Mouse (Mus musculus): ENCODE data around the gene Atxn1. TPM values are rescaled to one million over a fixed set of nuclear protein-coding genes. Genes with fewer than 3 reads are reported as not detected.

The Atxn1 gene
- polyA plus RNA-seq, 1 experiment = 2.5 TPM

GRCm38 (mm10) chr13:45633918-45634317 is 330.9 kb downstream of the Atxn1 start:
- Histone ChIP-seq H3K36me3 (ENCODE audit: control insufficient read depth, insufficient read depth) (no peaks in the 10 kb centered on the region), H3ac (ENCODE audit: control insufficient read depth, insufficient read length) (no peak overlapping the region), H3K4me2 (ENCODE audit: low read depth) (no peak overlapping the region), H3K4me3 (no peak overlapping the region), H3K79me2 (ENCODE audit: control insufficient read depth, insufficient read depth) (no peaks in the 10 kb centered on the region), H3K27me3 (ENCODE audit: control insufficient read depth, insufficient read depth, insufficient read length) (no peaks in the 10 kb centered on the region)
- TF ChIP-seq CEBPB (IDR thresholded peaks at IDR 0.05; ENCODE audit: insufficient read depth, poor library complexity, severe bottlenecking) (no peak), MYOD1 (IDR thresholded peaks at IDR 0.05; ENCODE audit: control insufficient read depth in 1 of 3, insufficient read length in 2 of 3, low read depth in 2 of 3) (no peak), POLR2AphosphoS2 (IDR thresholded peaks at IDR 0.05; ENCODE audit: insufficient read length, low read depth) (no peak), TCF12 (IDR thresholded peaks at IDR 0.05; ENCODE audit: insufficient read depth, poor library complexity, severe bottlenecking) (no peak), E2F4 (IDR thresholded peaks at IDR 0.05; ENCODE audit: insufficient read depth) (no peak), MYOG (IDR thresholded peaks at IDR 0.05; ENCODE audit: control insufficient read depth in 1 of 3, insufficient read depth in 1 of 3, insufficient read length in 2 of 3, low read depth in 2 of 3) (no peak), SRF (IDR thresholded peaks at IDR 0.05; ENCODE audit: control insufficient read depth, insufficient read length, low read depth) (no peak), REST (IDR thresholded peaks at IDR 0.05; ENCODE audit: insufficient read depth, insufficient read length) (no peak), TCF3 (IDR thresholded peaks at IDR 0.05; ENCODE audit: insufficient read length, low read depth) (no peak), USF1 (IDR thresholded peaks at IDR 0.05; ENCODE audit: low read depth) (no peak), MAX (IDR thresholded peaks at IDR 0.05; ENCODE audit: low read depth) (no peak), POLR2A (IDR thresholded peaks at IDR 0.05; ENCODE audit: insufficient read length, low read depth) (no peak)

GRCm38 (mm10) chr13:45632133-45632532 is 332.7 kb downstream of the Atxn1 start:
- Histone ChIP-seq H3K36me3 (ENCODE audit: control insufficient read depth, insufficient read depth) (no peaks in the 10 kb centered on the region), H3K4me2 (ENCODE audit: low read depth) (no peak overlapping the region), H3ac (ENCODE audit: control insufficient read depth, insufficient read length) (no peak overlapping the region), H3K27me3 (ENCODE audit: control insufficient read depth, insufficient read depth, insufficient read length) (no peaks in the 10 kb centered on the region), H3K4me3 (no peak overlapping the region), H3K79me2 (ENCODE audit: control insufficient read depth, insufficient read depth) (no peaks in the 10 kb centered on the region)
- no peak for TF ChIP-seq MYOD1 (IDR thresholded peaks at IDR 0.05; ENCODE audit: control insufficient read depth in 1 of 3, insufficient read length in 2 of 3, low read depth in 2 of 3)
- TF ChIP-seq SRF (IDR thresholded peaks at IDR 0.05; ENCODE audit: control insufficient read depth, insufficient read length, low read depth) = no peak
- TF ChIP-seq MAX (IDR thresholded peaks at IDR 0.05; ENCODE audit: low read depth) = no peak
- no peak for TF ChIP-seq POLR2AphosphoS2 (IDR thresholded peaks at IDR 0.05; ENCODE audit: insufficient read length, low read depth)
- TF ChIP-seq USF1 (IDR thresholded peaks at IDR 0.05; ENCODE audit: low read depth) = no peak
- TF ChIP-seq REST (IDR thresholded peaks at IDR 0.05; ENCODE audit: insufficient read depth, insufficient read length) = no peak
- TF ChIP-seq MYOG (IDR thresholded peaks at IDR 0.05; ENCODE audit: control insufficient read depth in 1 of 3, insufficient read depth in 1 of 3, insufficient read length in 2 of 3, low read depth in 2 of 3) = no peak
- TF ChIP-seq TCF12 (IDR thresholded peaks at IDR 0.05; ENCODE audit: insufficient read depth, poor library complexity, severe bottlenecking) = no peak
- no peak for TF ChIP-seq TCF3 (IDR thresholded peaks at IDR 0.05; ENCODE audit: insufficient read length, low read depth)
- TF ChIP-seq CEBPB (IDR thresholded peaks at IDR 0.05; ENCODE audit: insufficient read depth, poor library complexity, severe bottlenecking) = no peak
- no peak for TF ChIP-seq E2F4 (IDR thresholded peaks at IDR 0.05; ENCODE audit: insufficient read depth)
- TF ChIP-seq POLR2A (IDR thresholded peaks at IDR 0.05; ENCODE audit: insufficient read length, low read depth) = no peak

DNA sequence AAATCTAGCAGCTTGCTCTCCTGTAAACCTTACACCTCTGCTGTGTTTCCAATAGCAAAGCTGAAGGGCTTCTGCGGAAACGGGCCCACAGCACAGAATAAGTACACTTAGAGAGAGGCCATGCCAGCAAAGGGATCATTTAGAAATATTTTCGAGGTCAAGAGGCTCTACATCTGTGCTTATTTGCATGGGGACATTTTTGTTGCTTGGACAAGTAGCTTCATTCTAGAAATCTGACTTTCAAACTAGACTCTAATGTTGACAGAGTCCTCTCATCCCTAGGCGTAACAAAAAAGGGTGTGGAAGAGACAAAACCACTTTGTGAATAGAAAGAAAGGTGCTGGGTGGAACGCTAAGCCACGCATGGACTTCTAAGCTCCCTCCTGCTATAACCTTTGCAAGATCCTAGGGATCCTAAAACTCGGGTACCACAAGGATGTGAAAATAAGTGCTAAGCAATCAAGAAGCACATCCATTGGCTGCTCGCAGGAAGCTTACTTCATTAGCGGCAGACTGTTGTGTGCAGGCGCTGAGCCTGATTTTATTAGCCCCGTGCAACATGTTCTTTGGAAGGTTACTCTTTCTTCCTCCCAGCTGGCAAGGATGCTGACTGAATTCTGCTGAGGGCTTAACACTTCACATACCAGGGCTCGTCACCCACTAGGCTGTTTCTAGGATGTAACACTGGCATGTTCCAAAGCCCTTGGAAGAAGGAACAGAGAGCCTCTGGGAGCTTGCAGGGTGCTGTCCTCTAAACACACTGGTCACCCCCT is 334.1 kb downstream of the Atxn1 start:
- Histone ChIP-seq H3K4me3 (no peak overlapping the region), H3ac (ENCODE audit: control insufficient read depth, insufficient read length) (no peak overlapping the region), H3K36me3 (ENCODE audit: control insufficient read depth, insufficient read depth) (no peaks in the 10 kb centered on the region), H3K27me3 (ENCODE audit: control insufficient read depth, insufficient read depth, insufficient read length) (no peaks in the 10 kb centered on the region), H3K79me2 (ENCODE audit: control insufficient read depth, insufficient read depth) (no peaks in the 10 kb centered on the region), H3K4me2 (ENCODE audit: low read depth) (no peak overlapping the region)
- TF ChIP-seq CEBPB (IDR thresholded peaks at IDR 0.05; ENCODE audit: insufficient read depth, poor library complexity, severe bottlenecking) = no peak
- TF ChIP-seq MYOD1 (IDR thresholded peaks at IDR 0.05; ENCODE audit: control insufficient read depth in 1 of 3, insufficient read length in 2 of 3, low read depth in 2 of 3) = no peak
- TF ChIP-seq POLR2AphosphoS2 (IDR thresholded peaks at IDR 0.05; ENCODE audit: insufficient read length, low read depth) = no peak
- no peak for TF ChIP-seq USF1 (IDR thresholded peaks at IDR 0.05; ENCODE audit: low read depth)
- TF ChIP-seq POLR2A (IDR thresholded peaks at IDR 0.05; ENCODE audit: insufficient read length, low read depth) = no peak
- no peak for TF ChIP-seq MYOG (IDR thresholded peaks at IDR 0.05; ENCODE audit: control insufficient read depth in 1 of 3, insufficient read depth in 1 of 3, insufficient read length in 2 of 3, low read depth in 2 of 3)
- no peak for TF ChIP-seq SRF (IDR thresholded peaks at IDR 0.05; ENCODE audit: control insufficient read depth, insufficient read length, low read depth)
- TF ChIP-seq TCF3 (IDR thresholded peaks at IDR 0.05; ENCODE audit: insufficient read length, low read depth) = no peak
- no peak for TF ChIP-seq MAX (IDR thresholded peaks at IDR 0.05; ENCODE audit: low read depth)
- no peak for TF ChIP-seq REST (IDR thresholded peaks at IDR 0.05; ENCODE audit: insufficient read depth, insufficient read length)

- no peaks in the 10 kb centered on the region for H3K27me3 ChIP-seq (ENCODE audit: control insufficient read depth, insufficient read depth, insufficient read length)
- no peak for TF ChIP-seq SRF (IDR thresholded peaks at IDR 0.05; ENCODE audit: control insufficient read depth, insufficient read length, low read depth)
- TF ChIP-seq MAX (IDR thresholded peaks at IDR 0.05; ENCODE audit: low read depth) = no peak
- TF ChIP-seq TCF3 (IDR thresholded peaks at IDR 0.05; ENCODE audit: insufficient read length, low read depth) = no peak
- TF ChIP-seq USF1 (IDR thresholded peaks at IDR 0.05; ENCODE audit: low read depth) = no peak
- no peak for TF ChIP-seq POLR2A (IDR thresholded peaks at IDR 0.05; ENCODE audit: insufficient read length, low read depth)
- no peak for TF ChIP-seq POLR2AphosphoS2 (IDR thresholded peaks at IDR 0.05; ENCODE audit: insufficient read length, low read depth)
- TF ChIP-seq E2F4 (IDR thresholded peaks at IDR 0.05; ENCODE audit: insufficient read depth) = no peak
- TF ChIP-seq CEBPB (IDR thresholded peaks at IDR 0.05; ENCODE audit: insufficient read depth, poor library complexity, severe bottlenecking) = no peak
- TF ChIP-seq MYOD1 (IDR thresholded peaks at IDR 0.05; ENCODE audit: control insufficient read depth in 1 of 3, insufficient read length in 2 of 3, low read depth in 2 of 3) = no peak
- TF ChIP-seq MYOG (IDR thresholded peaks at IDR 0.05; ENCODE audit: control insufficient read depth in 1 of 3, insufficient read depth in 1 of 3, insufficient read length in 2 of 3, low read depth in 2 of 3) = no peak
- no peak for TF ChIP-seq TCF12 (IDR thresholded peaks at IDR 0.05; ENCODE audit: insufficient read depth, poor library complexity, severe bottlenecking)
- no peak for TF ChIP-seq REST (IDR thresholded peaks at IDR 0.05; ENCODE audit: insufficient read depth, insufficient read length)
- H3K4me3 ChIP-seq = no peak overlapping the region
- no peaks in the 10 kb centered on the region for H3K79me2 ChIP-seq (ENCODE audit: control insufficient read depth, insufficient read depth)
- no peaks in the 10 kb centered on the region for H3K36me3 ChIP-seq (ENCODE audit: control insufficient read depth, insufficient read depth)
- H3ac ChIP-seq (ENCODE audit: control insufficient read depth, insufficient read length) = no peak overlapping the region
- no peak overlapping the region for H3K4me2 ChIP-seq (ENCODE audit: low read depth)
These were observed 335.1 kb downstream of the Atxn1 start for GRCm38 (mm10) chr13:45629750-45630149.

Measured in myocyte (in vitro differentiated cells).